Mouse (Mus musculus) myocyte (in vitro differentiated cells): ENCODE results near the gene Gm21969.

Source experiments
- CEBPB ChIP-seq: IDR thresholded peaks from 2 replicates; pipeline ENCODE4 v1.6.1; 2011; ENCODE audit warnings: mild to moderate bottlenecking, moderate library complexity; ENCODE audit not compliant: poor library complexity, insufficient read depth, severe bottlenecking
- E2F4 ChIP-seq: IDR thresholded peaks from one replicate; pipeline ENCODE4 v1.6.1; 2011; ENCODE audit warnings: mild to moderate bottlenecking, control low read depth, moderate library complexity; ENCODE audit not compliant: insufficient read depth
- MAX ChIP-seq: IDR thresholded peaks from one replicate; pipeline ENCODE4 v1.6.1; 2011; ENCODE audit warnings: low read depth, mild to moderate bottlenecking, control low read depth
- MYOG ChIP-seq, 3 experiments: IDR thresholded peaks; one replicate each; pipeline ENCODE4 v1.6.1; 2011; ENCODE audit warnings: control low read depth in 2 of 3, low read depth in 2 of 3, mild to moderate bottlenecking in 2 of 3; ENCODE audit not compliant: insufficient read length in 2 of 3, control insufficient read depth in 1 of 3, insufficient read depth in 1 of 3
- POLR2A ChIP-seq: IDR thresholded peaks from one replicate; pipeline ENCODE4 v1.6.1; 2011; ENCODE audit warnings: low read depth, mild to moderate bottlenecking, control low read depth, moderate library complexity; ENCODE audit not compliant: insufficient read length
- POLR2AphosphoS2 ChIP-seq: IDR thresholded peaks from one replicate; pipeline ENCODE4 v1.6.1; 2011; ENCODE audit warnings: low read depth, control low read depth; ENCODE audit not compliant: insufficient read length
- REST ChIP-seq: IDR thresholded peaks from one replicate; pipeline ENCODE4 v1.6.1; 2011; ENCODE audit warnings: mild to moderate bottlenecking, control low read depth, moderate library complexity; ENCODE audit not compliant: insufficient read depth, insufficient read length
- SRF ChIP-seq: IDR thresholded peaks from one replicate; pipeline ENCODE4 v1.6.1; 2011; ENCODE audit warnings: low read depth; ENCODE audit not compliant: control insufficient read depth, insufficient read length

- TF ChIP-seq POLR2A (no peak), CEBPB (no peak), MAX (no peak), E2F4 (no peak), SRF (no peak), POLR2AphosphoS2 (no peak), MYOG (IDR thresholded peaks at IDR 0.05; ENCODE audit: control insufficient read depth in 1 of 3, insufficient read depth in 1 of 3, insufficient read length in 2 of 3, low read depth in 2 of 3) (no peak), REST (no peak)
These were observed 47.9 kb downstream of the Gm21969 start for GRCm38 (mm10) chr4:139650907-139651306.
